In the genomic region with DNA sequence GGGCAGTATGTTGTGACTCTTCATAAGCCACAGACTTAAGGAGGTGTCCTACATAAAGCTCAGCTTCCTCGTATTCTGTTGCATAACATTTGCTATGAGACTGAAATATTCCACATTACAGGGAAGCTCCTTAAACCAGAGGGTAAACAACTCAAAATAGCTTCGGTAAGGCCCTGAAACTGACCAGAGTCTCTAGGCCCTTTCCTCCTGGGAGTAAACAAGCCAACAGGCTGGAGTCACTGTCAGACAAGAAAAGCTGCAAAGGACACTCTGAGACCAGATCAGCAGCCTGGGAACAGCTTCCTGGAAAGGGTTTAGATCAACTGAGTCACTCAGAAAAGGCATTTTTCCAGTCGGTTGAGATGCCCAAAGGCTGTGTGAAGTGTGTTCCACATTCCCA, we compare ENCODE assay signal across 10 mouse cellular contexts. TPM values are rescaled to one million over a fixed set of nuclear protein-coding genes. Genes with fewer than 3 reads are reported as not detected.
DNase-seq lines count a peak whose midpoint lies in the region.
"Had no signal": no experiment of that assay in that cellular context is flagged by ENCODE, and none has a peak within 500 bp of the region (broad histone marks: within the 10 kb centered on the region; RNA-seq: fewer than 3 reads in every experiment).

No protein-coding gene starts in this region.

- DNase-seq in kidney, adult 9 months = peak; percentile 19
- no peak for DNase-seq in kidney, adult 18-20 months
- DNase-seq in 3T3-L1 (ENCODE audit: low read depth, low spot score) (peak; percentile 74), NIH3T3 (ENCODE audit: low read depth) (peak; percentile 37)
- DNase-seq in lung, postnatal 14 days = peak; percentile 14
- DNase-seq in adrenal gland, adult 8-10 months = no peak
- no peak for DNase-seq in left cerebral cortex, adult 8-10 months (ENCODE audit: low spot score in 2 of 2)
- no peak for DNase-seq in cerebellum, adult 18-20 months
- DNase-seq: adrenal gland, postnatal 14 days; right cerebral cortex, postnatal 25 days had no signal

RNA-seq across cellular contexts. Expression of a gene that starts 9.4 kb away (rescaled TPM):
- total RNA-seq in adrenal gland, adult 8-10 months (2022) = 10 to 100 TPM in 2 of 4 experiments, 1 to 10 TPM in 2; 3.7 to 15.0 (median 9.9) TPM
- total RNA-seq in left cerebral cortex, adult 8-10 months (2022) = 1 to 10 TPM; 2.6 to 6.5 (median 4.9) TPM

Comparison
In these comparisons a context has a peak if more than half of its experiments do, and no peak if none do; other contexts are left out.
1. DNase-seq: peak in kidney, adult 9 months (single experiment), 3T3-L1 (single experiment), NIH3T3 (single experiment) and lung, postnatal 14 days (single experiment); none in kidney, adult 18-20 months (single experiment), adrenal gland, adult 8-10 months (single experiment), left cerebral cortex, adult 8-10 months (0 of 2) and cerebellum, adult 18-20 months (0 of 2).